Mouse (Mus musculus): ENCODE data around the gene Tpra1.

DNA sequence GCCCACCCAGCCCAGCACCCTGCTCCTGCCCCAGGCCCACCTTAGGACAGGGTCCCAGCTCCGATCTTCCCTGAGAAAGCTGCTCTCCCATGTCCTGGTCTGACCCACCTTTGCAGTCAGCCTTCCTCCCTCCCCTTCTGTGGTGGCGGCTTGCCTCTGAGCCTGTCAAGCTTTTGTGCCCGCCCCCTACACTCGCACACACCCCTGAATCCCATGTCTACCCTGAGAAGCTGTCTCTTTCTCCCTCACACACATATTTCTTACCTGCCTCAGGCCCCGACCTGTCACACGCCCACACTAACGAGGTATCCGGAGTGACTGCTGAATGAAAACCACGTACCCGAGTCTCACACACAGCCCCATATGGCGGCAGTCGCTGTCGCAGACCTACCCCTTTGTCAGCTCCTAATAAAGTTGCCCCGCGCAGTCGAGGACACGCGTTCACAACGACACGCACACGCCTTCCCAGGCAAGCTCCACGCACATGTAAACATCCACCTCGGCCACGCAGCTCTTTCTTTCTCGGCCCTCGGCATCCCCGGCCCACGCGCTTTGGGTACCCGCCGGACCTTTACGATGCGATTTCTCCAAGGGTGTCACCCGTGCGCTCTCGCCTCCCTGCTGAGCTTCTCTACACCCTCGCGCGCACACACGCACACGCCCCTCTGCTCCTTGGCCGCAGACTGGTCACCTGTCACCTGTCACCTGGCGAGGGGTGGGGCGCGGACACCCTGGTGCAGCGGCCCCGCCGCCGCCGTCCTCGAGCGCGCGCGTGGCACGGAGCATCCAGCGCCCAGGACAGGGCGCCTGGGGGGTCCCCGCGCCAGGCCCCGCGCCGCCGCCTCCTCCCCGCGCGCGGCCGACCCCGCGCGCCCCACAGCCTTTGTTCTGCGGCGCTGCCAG, 27.8 kb upstream of the Tpra1 start:
- TF ChIP-seq EP300 (IDR thresholded peaks at IDR 0.05; ENCODE audit: low read depth) = no peak
- no peak for TF ChIP-seq CTCF (IDR thresholded peaks at IDR 0.05; ENCODE audit: low read depth)
